Mouse (Mus musculus) cerebellum, adult 2 months (tissue): Measurements from ENCODE around the gene Arpp21.

Experiments used
- CTCF ChIP-seq: fragments of 200-500 bp; IDR thresholded peaks from 2 replicates; pipeline ENCODE4 v1.5.1; 2011; ENCODE audit warnings: low read depth, mild to moderate bottlenecking, control low read depth, low read length, moderate library complexity, borderline replicate concordance; ENCODE audit not compliant: insufficient read depth
- POLR2A ChIP-seq: fragments of 200-500 bp; IDR thresholded peaks from 2 replicates; pipeline ENCODE4 v1.6.1; 2011; ENCODE audit warnings: low read length, control low read depth, borderline replicate concordance; ENCODE audit not compliant: insufficient read depth

DNA sequence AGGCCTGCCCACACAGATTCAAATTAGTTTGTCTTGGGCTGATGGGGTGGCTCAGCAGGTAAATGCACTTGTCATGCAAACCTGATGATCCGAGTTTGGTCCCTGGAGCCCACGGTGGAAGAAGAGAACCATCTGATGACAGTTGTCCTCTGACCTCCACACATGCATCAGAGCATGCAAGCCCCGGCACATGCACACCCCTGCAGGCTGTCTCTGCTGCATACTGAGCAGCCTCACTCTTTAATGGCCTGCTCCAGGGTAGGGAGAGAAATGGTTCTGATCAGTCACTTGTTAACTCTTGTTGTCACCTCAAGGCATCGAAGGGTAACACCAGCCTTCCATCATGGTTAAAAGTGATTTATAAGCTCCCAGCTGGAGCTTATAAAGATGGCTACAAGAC is 157.3 kb downstream of the Arpp21 start:
- TF ChIP-seq CTCF (no peak), POLR2A (no peak)
